Mouse (Mus musculus) lung, embryonic 15.5 days (tissue): ENCODE data around the gene Klhl1. TPM values are rescaled to one million over a fixed set of nuclear protein-coding genes. Genes with fewer than 3 reads are reported as not detected.
"Not testable (repeated sequence)": the region's sequence is repeated elsewhere in the genome, so short reads cannot be mapped to it uniquely, and the experiment has no call there.

ENCODE experiments used
- ATAC-seq: fragments of 200-750 bp; cut with Nextera tagmentation; 2 replicates; pipeline ENCODE4 v1.8.0; 2017; ENCODE audit warnings: moderate number of reproducible peaks, borderline replicate concordance; ENCODE audit not compliant: low FRiP score, low TSS enrichment; ENCODE audit errors: extremely low read depth
- H3K27ac ChIP-seq: fragments of 300-500 bp; sonication (generic); 2 replicates; pipeline ENCODE4 v1.5.1; 2015; ENCODE audit warnings: moderate library complexity, mild to moderate bottlenecking, inconsistent platforms
- H3K27me3 ChIP-seq: fragments of 300-500 bp; sonication (generic); 2 replicates; pipeline ENCODE4 v1.6.1; 2015; ENCODE audit warnings: inconsistent platforms
- H3K36me3 ChIP-seq: fragments of 300-500 bp; sonication (generic); 2 replicates; pipeline ENCODE4 v1.6.1; 2015; ENCODE audit warnings: inconsistent platforms
- H3K4me1 ChIP-seq: fragments of 300-500 bp; sonication (generic); 2 replicates; pipeline ENCODE4 v1.6.1; 2015; ENCODE audit warnings: inconsistent platforms
- H3K4me2 ChIP-seq: fragments of 300-500 bp; sonication (generic); 2 replicates; pipeline ENCODE4 v1.6.1; 2015; ENCODE audit warnings: inconsistent platforms, mild to moderate bottlenecking, moderate library complexity
- H3K4me3 ChIP-seq: fragments of 300-500 bp; sonication (generic); 2 replicates; pipeline ENCODE4 v1.5.1; 2015; ENCODE audit warnings: mild to moderate bottlenecking, inconsistent platforms
- H3K9ac ChIP-seq: fragments of 300-500 bp; sonication (generic); 2 replicates; pipeline ENCODE4 v1.6.1; 2015; ENCODE audit warnings: inconsistent platforms
- H3K9me3 ChIP-seq: fragments of 300-500 bp; sonication (generic); 2 replicates; pipeline ENCODE4 v1.6.1; 2016; ENCODE audit warnings: inconsistent platforms
- WGBS: fragments of 180-500 bp; shearing (Covaris S2); methylation state at CpG from one replicate; pipeline ENCODE4 v1.1.7; 2015; 5-methylcytosine and 5-hydroxymethylcytosine counted together
- polyA plus RNA-seq: library from polyadenylated mRNA; unstranded; fragments of >200 nt; fragmentation: Nextera tagmentation; extraction: Ambion mirVana; gene quantifications from 2 replicates; pipeline ENCODE4 v1.2.1, GENCODE M21; 2015

The Klhl1 gene
- polyA plus RNA-seq, 1 experiment from 2014 or later, result not detected

DNA sequence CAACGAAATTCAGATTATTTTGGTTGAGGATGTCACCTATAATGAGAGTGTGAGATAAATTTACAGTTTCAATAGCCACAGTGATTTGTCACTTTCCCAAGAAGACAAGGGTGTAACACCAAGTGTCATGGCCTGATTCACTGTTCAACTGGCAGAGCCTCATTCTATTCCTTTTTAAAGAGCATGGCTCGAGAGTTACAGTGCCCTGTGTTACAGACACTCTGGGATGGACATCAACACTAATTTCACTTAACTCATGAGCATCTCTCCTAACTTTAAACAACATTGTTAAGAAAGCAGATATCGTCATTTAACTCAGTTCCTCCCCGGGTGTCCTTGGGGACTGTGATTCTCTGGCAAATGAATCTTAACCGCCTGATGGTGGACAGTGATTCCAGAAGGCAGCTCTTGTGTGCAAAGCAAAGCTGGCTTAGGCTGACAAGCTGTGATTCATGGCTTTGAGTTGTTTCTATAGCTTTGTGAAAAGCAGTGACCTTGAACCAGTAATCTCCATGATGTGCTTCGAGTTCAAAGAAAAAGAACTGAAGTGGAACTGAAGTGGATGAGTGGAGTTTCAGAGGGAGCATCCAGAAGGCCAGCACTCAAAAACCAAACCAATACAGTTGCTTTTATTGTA lies 301.0 kb downstream of the Klhl1 start:
- Histone ChIP-seq H3K36me3 (no peaks in the 10 kb centered on the region), H3K4me2 (no peak overlapping the region), H3K9ac (no peak overlapping the region), H3K4me3 (no peak overlapping the region), H3K27me3 (no peaks in the 10 kb centered on the region), H3K4me1 (no peaks in the 10 kb centered on the region), H3K9me3 (no peaks in the 10 kb centered on the region), H3K27ac (no peak overlapping the region)
- 55% methylated on average over 6 of the region's 6 CpGs for WGBS
- no peak for ATAC-seq

DNA sequence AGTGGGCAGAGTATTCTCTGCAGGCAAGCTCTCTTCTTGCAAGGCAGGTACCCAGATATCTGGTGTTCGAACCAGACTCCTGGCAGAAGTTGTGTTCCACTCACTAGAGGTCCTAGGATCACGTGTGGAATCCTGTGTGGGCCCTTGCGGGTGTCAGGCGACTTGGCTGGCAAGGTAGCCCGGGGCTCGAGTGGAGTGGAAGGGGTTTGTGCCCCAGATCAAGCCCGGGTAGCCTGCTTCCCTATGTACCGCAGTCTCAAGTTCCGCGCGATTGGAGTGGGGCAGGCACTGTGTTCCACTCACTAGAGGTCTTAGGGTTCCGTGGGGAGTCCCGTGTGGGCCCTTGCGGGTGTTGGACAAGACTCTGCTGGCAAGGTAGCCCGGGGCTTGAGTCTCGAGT lies 324.1 kb downstream of the Klhl1 start:
- not testable (repeated sequence) for H3K4me3 ChIP-seq, H3K36me3 ChIP-seq, ATAC-seq, H3K27ac ChIP-seq, H3K27me3 ChIP-seq, H3K9me3 ChIP-seq, H3K4me2 ChIP-seq, H3K4me1 ChIP-seq, H3K9ac ChIP-seq
- 91% methylated on average over 14 of the region's 16 CpGs for WGBS

DNA sequence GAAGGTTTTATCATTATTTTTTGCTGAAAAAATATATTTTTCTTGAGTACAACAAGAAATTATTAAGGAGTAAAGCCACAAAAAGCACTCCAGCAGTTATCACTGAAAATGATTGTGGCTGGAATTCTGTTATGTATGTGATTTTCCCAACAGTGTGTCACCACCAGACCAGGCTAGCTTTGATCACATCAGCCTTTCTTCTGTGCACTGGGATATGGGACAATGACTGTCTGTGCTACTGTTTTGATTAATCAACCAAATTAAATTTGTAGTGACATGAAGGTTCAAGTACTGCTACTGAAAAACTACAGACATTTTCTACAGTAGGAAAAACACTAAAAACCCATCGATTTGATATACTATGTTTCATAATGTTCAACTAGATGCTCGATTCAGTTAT lies 344.4 kb downstream of the Klhl1 start:
- Histone ChIP-seq H3K27ac (no peak overlapping the region), H3K9me3 (no peaks in the 10 kb centered on the region), H3K4me1 (no peaks in the 10 kb centered on the region), H3K27me3 (no peaks in the 10 kb centered on the region), H3K4me2 (no peak overlapping the region), H3K9ac (no peak overlapping the region), H3K36me3 (no peaks in the 10 kb centered on the region), H3K4me3 (no peak overlapping the region)
- ATAC-seq, result no peak
- WGBS, result 83% methylated on average over 2 of the region's 2 CpGs

DNA sequence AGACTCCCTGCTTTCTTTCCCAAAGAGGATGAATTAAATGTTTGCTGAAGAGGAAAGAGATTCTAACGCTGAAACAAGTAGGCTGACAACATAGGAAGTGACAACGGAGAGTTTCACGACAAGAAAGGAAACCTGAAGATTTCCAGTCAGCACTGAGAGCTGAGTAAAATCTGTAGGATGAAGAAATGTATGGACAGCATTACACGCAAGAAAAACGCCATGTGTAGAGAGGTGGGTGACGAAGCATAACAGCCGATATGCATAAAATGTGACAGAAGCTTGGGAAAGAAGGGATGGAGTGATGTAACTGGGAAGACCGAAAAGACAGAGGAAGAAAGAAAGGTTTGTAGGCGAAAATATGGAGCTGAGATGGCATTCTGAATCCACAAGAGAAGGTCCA lies 375.8 kb downstream of the Klhl1 start:
- WGBS, result 67% methylated on average over 9 of the region's 9 CpGs
- H3K27ac ChIP-seq, result no peak overlapping the region
- no peaks in the 10 kb centered on the region for H3K27me3 ChIP-seq
- no peaks in the 10 kb centered on the region for H3K36me3 ChIP-seq
- no peak overlapping the region for H3K9ac ChIP-seq
- H3K4me3 ChIP-seq, result no peak overlapping the region
- no peaks in the 10 kb centered on the region for H3K4me1 ChIP-seq
- ATAC-seq, result no peak
- H3K4me2 ChIP-seq, result no peak overlapping the region
- no peaks in the 10 kb centered on the region for H3K9me3 ChIP-seq

- WGBS, result 85% methylated on average over 2 of the region's 2 CpGs
- H3K4me3 ChIP-seq, result no peak overlapping the region
- H3K9me3 ChIP-seq, result no peaks in the 10 kb centered on the region
Observed at GRCm38 (mm10) chr14:96140246-96140645, 378.7 kb downstream of the Klhl1 start.

GRCm38 (mm10) chr14:96107396-96107795 lies 411.5 kb downstream of the Klhl1 start:
- no peak overlapping the region for H3K4me2 ChIP-seq
- ATAC-seq, result no peak
- no peaks in the 10 kb centered on the region for H3K27me3 ChIP-seq
- no peaks in the 10 kb centered on the region for H3K36me3 ChIP-seq
- no peaks in the 10 kb centered on the region for H3K9me3 ChIP-seq
- H3K9ac ChIP-seq, result no peak overlapping the region
- H3K27ac ChIP-seq, result no peak overlapping the region
- no peaks in the 10 kb centered on the region for H3K4me1 ChIP-seq
- no peak overlapping the region for H3K4me3 ChIP-seq
- WGBS, result 75% methylated on average over 7 of the region's 7 CpGs

More at GRCm38 (mm10) chr14:96140246-96140645, 378.7 kb downstream of the Klhl1 start:
- no peak for ATAC-seq
- H3K27ac ChIP-seq, result no peak overlapping the region
- no peak overlapping the region for H3K9ac ChIP-seq
- no peaks in the 10 kb centered on the region for H3K36me3 ChIP-seq
- no peak overlapping the region for H3K4me2 ChIP-seq
- H3K27me3 ChIP-seq, result no peaks in the 10 kb centered on the region
- H3K4me1 ChIP-seq, result no peaks in the 10 kb centered on the region

GRCm38 (mm10) chr14:96081681-96082207 lies 437.2 kb downstream of the Klhl1 start:
- no peak overlapping the region for H3K9ac ChIP-seq
- no peaks in the 10 kb centered on the region for H3K9me3 ChIP-seq
- H3K4me1 ChIP-seq, result no peaks in the 10 kb centered on the region
- no peak for ATAC-seq
- no peak overlapping the region for H3K4me3 ChIP-seq
- H3K36me3 ChIP-seq, result no peaks in the 10 kb centered on the region
- H3K4me2 ChIP-seq, result no peak overlapping the region
- H3K27ac ChIP-seq, result no peak overlapping the region
- WGBS, result 26% methylated on average over 6 of the region's 6 CpGs
- no peaks in the 10 kb centered on the region for H3K27me3 ChIP-seq

GRCm38 (mm10) chr14:96065884-96066283 lies 453.0 kb downstream of the Klhl1 start:
- no peak for ATAC-seq
- Histone ChIP-seq H3K27ac (no peak overlapping the region), H3K27me3 (no peaks in the 10 kb centered on the region), H3K36me3 (no peaks in the 10 kb centered on the region), H3K9ac (no peak overlapping the region), H3K4me3 (no peak overlapping the region), H3K9me3 (no peaks in the 10 kb centered on the region), H3K4me2 (no peak overlapping the region), H3K4me1 (no peaks in the 10 kb centered on the region)
- WGBS, result 60% methylated on average over 3 of the region's 3 CpGs
